Mouse (Mus musculus) ovary, postnatal 14 days (tissue): ENCODE results near the gene Aqp12.

Experiments
- DNase-seq: peaks from one replicate; pipeline ENCODE4 v3.0.0; 2022; ENCODE audit warnings: low spot score

The Aqp12 gene

GRCm38 (mm10) chr1:93015136-93015535, 9.0 kb downstream of the Aqp12 start:
- no peak for DNase-seq

- DNase-seq: no peak
These were observed 12.6 kb downstream of the Aqp12 start for GRCm38 (mm10) chr1:93018716-93019115.

GRCm38 (mm10) chr1:93020602-93021001, 14.5 kb downstream of the Aqp12 start:
- no peak for DNase-seq

GRCm38 (mm10) chr1:93026600-93026999, 20.5 kb downstream of the Aqp12 start:
- no peak for DNase-seq

- DNase-seq: no peak
These were observed 23.3 kb downstream of the Aqp12 start for GRCm38 (mm10) chr1:93029387-93029786.

GRCm38 (mm10) chr1:93030060-93030459, 23.9 kb downstream of the Aqp12 start:
- DNase-seq: no peak

- DNase-seq: no peak
These were observed 25.1 kb downstream of the Aqp12 start for GRCm38 (mm10) chr1:93031199-93031598.

- DNase-seq: no peak
These were observed 27.9 kb downstream of the Aqp12 start for GRCm38 (mm10) chr1:93033989-93034388.

GRCm38 (mm10) chr1:93035981-93036380, 29.8 kb downstream of the Aqp12 start:
- DNase-seq: no peak

- no peak for DNase-seq
These were observed 40.1 kb downstream of the Aqp12 start for GRCm38 (mm10) chr1:93046153-93046789.

GRCm38 (mm10) chr1:93050071-93050470, 43.9 kb downstream of the Aqp12 start:
- DNase-seq: no peak

- DNase-seq: no peak
These were observed 45.1 kb downstream of the Aqp12 start for GRCm38 (mm10) chr1:93051124-93051833.
